Mouse (Mus musculus) CH12.LX (cell line): ENCODE data around the gene Mmp9. TPM values are rescaled to one million over a fixed set of nuclear protein-coding genes. Genes with fewer than 3 reads are reported as not detected.

ENCODE experiments used
- DNase-seq: peaks from one replicate; pipeline ENCODE4 v3.0.0-alpha.2; 2013; ENCODE audit errors: extremely low read depth
- H3K27ac ChIP-seq: 2 replicates; pipeline ENCODE4 v1.5.1; 2012; ENCODE audit warnings: low read depth, mild to moderate bottlenecking, control low read depth, moderate library complexity; ENCODE audit not compliant: insufficient read depth
- H3K27me3 ChIP-seq: replicated peaks from 2 replicates; pipeline ENCODE3; 2012; ENCODE audit warnings: inconsistent platforms
- H3K36me3 ChIP-seq, 2 experiments: replicated peaks in 1 of 2; 2 replicates each; pipeline versions ENCODE3 to v1.6.1; 2012; ENCODE audit warnings: inconsistent platforms in 1 of 2, low read length in 1 of 2, mild to moderate bottlenecking in 1 of 2, mixed read lengths in 1 of 2, moderate library complexity in 1 of 2; ENCODE audit not compliant: control insufficient read depth in 1 of 2, insufficient read depth in 1 of 2
- H3K4me1 ChIP-seq, 2 experiments: 2 replicates each; pipeline ENCODE4 v1.6.1; 2012; ENCODE audit warnings: inconsistent platforms in 1 of 2, moderate library complexity in 1 of 2; ENCODE audit not compliant: insufficient read depth in 2 of 2, control insufficient read depth in 1 of 2
- H3K4me2 ChIP-seq: 2 replicates; pipeline ENCODE4 v1.6.1; 2012; ENCODE audit warnings: low read depth, mild to moderate bottlenecking, control low read depth; ENCODE audit not compliant: poor library complexity, insufficient read depth, severe bottlenecking
- H3K4me3 ChIP-seq, 3 experiments: fragments of 150-350 bp in 1 of 3; sonication (generic) in 1 of 3; replicated peaks in 1 of 3; 2 replicates each; pipeline versions ENCODE3 to v1.5.1; 2011 to 2012; ENCODE audit warnings: low read depth in 2 of 3, low read length in 2 of 3, mild to moderate bottlenecking in 2 of 3, moderate library complexity in 2 of 3, control low read depth in 1 of 3, improper control_type of control experiment in 1 of 3, inconsistent platforms in 1 of 3, mixed read lengths in 1 of 3; ENCODE audit not compliant: poor library complexity in 1 of 3
- H3K79me2 ChIP-seq: replicated peaks from 2 replicates; pipeline ENCODE4 v1.6.1; 2012; ENCODE audit warnings: mild to moderate bottlenecking, moderate library complexity; ENCODE audit not compliant: control insufficient read depth, poor library complexity, insufficient read depth, severe bottlenecking; ENCODE audit errors: extremely low read depth
- H3K9ac ChIP-seq: 2 replicates; pipeline ENCODE4 v1.6.1; 2012; ENCODE audit warnings: low read depth, mild to moderate bottlenecking, control low read depth, moderate library complexity; ENCODE audit not compliant: insufficient read depth
- H3K9me3 ChIP-seq: replicated peaks from 2 replicates; pipeline ENCODE3; 2012; ENCODE audit warnings: low read length, inconsistent platforms, mixed read lengths
- BHLHE40 ChIP-seq: IDR thresholded peaks from 2 replicates; pipeline ENCODE4 v1.6.1; 2011; ENCODE audit warnings: mild to moderate bottlenecking, low read depth, low read length, improper control_type of control experiment
- CTCF ChIP-seq, 2 experiments: IDR thresholded peaks in 1 of 2; conservative IDR thresholded peaks in 1 of 2; 2 replicates each; pipeline ENCODE4 v1.5.1; 2011 to 2012; ENCODE audit warnings: low read depth in 2 of 2, low read length in 2 of 2, improper control_type of control experiment in 1 of 2, inconsistent platforms in 1 of 2, mild to moderate bottlenecking in 1 of 2, moderate library complexity in 1 of 2
- E2F4 ChIP-seq: IDR thresholded peaks from 2 replicates; pipeline ENCODE4 v1.6.1; 2011; ENCODE audit warnings: low read depth, low read length, improper control_type of control experiment; ENCODE audit not compliant: insufficient replicate concordance
- EP300 ChIP-seq: IDR thresholded peaks from 2 replicates; pipeline ENCODE4 v1.6.1; 2011; ENCODE audit warnings: low read length, improper control_type of control experiment
- IRF4 ChIP-seq: IDR thresholded peaks from 2 replicates; pipeline ENCODE4 v1.6.1; 2014; ENCODE audit warnings: low read depth, mild to moderate bottlenecking, inconsistent platforms, low read length, improper control_type of control experiment
- JUN ChIP-seq: IDR thresholded peaks from 2 replicates; pipeline ENCODE4 v1.6.1; 2011; ENCODE audit warnings: low read depth, mild to moderate bottlenecking, low read length, improper control_type of control experiment, moderate library complexity; ENCODE audit not compliant: insufficient read depth
- JUND ChIP-seq: conservative IDR thresholded peaks from 2 replicates; pipeline ENCODE4 v1.6.1; 2011; ENCODE audit warnings: low read depth, low read length, improper control_type of control experiment
- MXI1 ChIP-seq: IDR thresholded peaks from 2 replicates; pipeline ENCODE4 v1.6.1; 2011; ENCODE audit warnings: mild to moderate bottlenecking, low read depth, low read length, improper control_type of control experiment
- NELFE ChIP-seq: IDR thresholded peaks from 2 replicates; pipeline ENCODE4 v1.6.1; 2011; ENCODE audit warnings: low read depth, low read length, improper control_type of control experiment
- NRF1 ChIP-seq: IDR thresholded peaks from 2 replicates; pipeline ENCODE4 v1.6.1; 2014; ENCODE audit warnings: low read depth, mild to moderate bottlenecking, inconsistent platforms, low read length, improper control_type of control experiment, moderate library complexity
- POLR2AphosphoS2 ChIP-seq: IDR thresholded peaks from 2 replicates; pipeline ENCODE4 v1.6.1; 2011; ENCODE audit warnings: low read depth, low read length, improper control_type of control experiment
- SMC3 ChIP-seq: IDR thresholded peaks from 2 replicates; pipeline ENCODE4 v1.6.1; 2011; ENCODE audit warnings: low read depth, low read length, improper control_type of control experiment
- TBP ChIP-seq: conservative IDR thresholded peaks from 2 replicates; pipeline ENCODE4 v1.6.1; 2011; ENCODE audit warnings: low read depth, low read length, improper control_type of control experiment
- USF1 ChIP-seq: IDR thresholded peaks from 2 replicates; pipeline ENCODE4 v1.6.1; 2014; ENCODE audit warnings: low read depth, mild to moderate bottlenecking, inconsistent platforms, low read length, improper control_type of control experiment
- USF2 ChIP-seq: conservative IDR thresholded peaks from 2 replicates; pipeline ENCODE4 v1.6.1; 2011; ENCODE audit warnings: low read depth, low read length, improper control_type of control experiment
- ZC3H11A ChIP-seq: IDR thresholded peaks from 2 replicates; pipeline ENCODE4 v1.6.1; 2012; ENCODE audit warnings: low read depth, mild to moderate bottlenecking, inconsistent platforms, low read length, improper control_type of control experiment
- ZKSCAN1 ChIP-seq: IDR thresholded peaks from 2 replicates; pipeline ENCODE4 v1.6.1; 2012; ENCODE audit warnings: low read depth, inconsistent platforms, low read length, improper control_type of control experiment, borderline replicate concordance
- dilution Hi-C: fragments of 300-500 bp; cut with MboI; formaldehyde crosslinking; loops from 2 replicates; pipeline ENCODE4 v1.14.3; 2020; ENCODE audit warnings: low sequenced_read_pairs; ENCODE audit not compliant: extremely low pct_unique_long_range_greater_than_20kb, extremely low pct_ligation_motif_present
- in situ Hi-C: fragments of 300-500 bp; cut with MboI; formaldehyde crosslinking; loops from 3 replicates; pipeline ENCODE4 v1.14.3; 2019; ENCODE audit warnings: low sequenced_read_pairs, low pct_ligation_motif_present, low pct_unique_long_range_greater_than_20kb, mixed read lengths
- polyA plus RNA-seq: library from polyadenylated mRNA; unstranded; fragments of >175 nt; gene quantifications from 2 replicates; pipeline ENCODE4 v1.2.1, GENCODE M21; 2012; ENCODE audit warnings: low read depth; ENCODE audit not compliant: insufficient read length
- total RNA-seq, 2 experiments: library from RNA; depleted of rRNA; stranded (reverse); fragments of 300-350 nt in 1 of 2; fragments of >200 nt in 1 of 2; gene quantifications; 2 replicates each; pipeline ENCODE4 v1.2.3; 2012 to 2014

The Mmp9 gene
- total and polyA plus RNA-seq, 3 experiments: not detected

- peaks cover 12% of the 10 kb centered on the region for H3K9me3 ChIP-seq
- dilution Hi-C loops (no loop called here), in situ Hi-C loops (loop anchor here (5.0 kb wide), 1 partner anchor 105 kb away; no protein-coding TSS in a partner anchor)
- DNase-seq: no peak
- H3K4me1 ChIP-seq: peaks cover 4 to 18% of the 10 kb centered on the region in 2 experiments; a peak in 3 of 4 replicates
- peaks cover 52% of the 10 kb centered on the region for H3K27me3 ChIP-seq
- no peaks in the 10 kb centered on the region for H3K79me2 ChIP-seq
- no peaks in the 10 kb centered on the region for H3K36me3 ChIP-seq
- no peak overlapping the region for H3K9ac ChIP-seq
- H3K4me2 ChIP-seq: no peak overlapping the region
- TF ChIP-seq BHLHE40: no peak
- no peak overlapping the region for H3K27ac ChIP-seq
- H3K4me3 ChIP-seq: no peak overlapping the region
These were observed 21.6 kb downstream of the Mmp9 start for GRCm38 (mm10) chr2:164962183-164962580.

- H3K36me3 ChIP-seq: no peaks in the 10 kb centered on the region
- TF ChIP-seq NRF1 (no peak), JUN (no peak), JUND (no peak), ZKSCAN1 (no peak)
- H3K4me1 ChIP-seq: peaks cover 3 to 16% of the 10 kb centered on the region in 2 experiments; a peak in 3 of 4 replicates
- dilution Hi-C loops: no loop called here
- peaks cover 37% of the 10 kb centered on the region for H3K27me3 ChIP-seq
- no peaks in the 10 kb centered on the region for H3K79me2 ChIP-seq
- DNase-seq: no peak
- H3K9me3 ChIP-seq: peaks cover 10% of the 10 kb centered on the region
- no peak overlapping the region for H3K27ac ChIP-seq
- H3K9ac ChIP-seq: no peak overlapping the region
- no peak overlapping the region for H3K4me2 ChIP-seq
- in situ Hi-C loops: loop anchor here (5.0 kb wide), 1 partner anchor 103 kb away; no protein-coding TSS in a partner anchor
- no peak overlapping the region for H3K4me3 ChIP-seq
These were observed 23.8 kb downstream of the Mmp9 start for GRCm38 (mm10) chr2:164964242-164964894.

DNA sequence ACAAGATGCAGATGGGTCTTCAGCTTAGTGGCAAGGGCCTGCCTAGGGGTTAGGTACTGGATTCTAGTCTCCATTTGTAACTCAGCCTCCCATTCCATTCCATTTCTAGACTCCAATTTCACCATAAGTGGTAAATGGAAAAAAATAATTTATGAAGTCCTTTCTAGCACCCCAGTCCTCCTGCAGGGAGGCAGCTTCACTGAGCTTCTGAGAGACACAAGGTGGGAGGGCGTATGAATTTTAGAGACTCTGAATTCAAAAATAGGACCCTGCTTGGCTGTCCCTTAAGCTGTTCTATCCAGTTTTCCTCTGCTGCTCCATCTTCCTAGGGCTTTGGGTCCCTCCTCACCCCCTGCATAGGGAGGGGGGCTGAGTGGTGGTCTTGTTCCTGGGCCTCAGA is 24.4 kb downstream of the Mmp9 start:
- no peak overlapping the region for H3K9ac ChIP-seq
- peaks cover 38% of the 10 kb centered on the region for H3K27me3 ChIP-seq
- no peaks in the 10 kb centered on the region for H3K36me3 ChIP-seq
- no peak for DNase-seq
- no peak for TF ChIP-seq IRF4
- no peak for TF ChIP-seq JUN
- TF ChIP-seq EP300: no peak
- no peak for TF ChIP-seq NELFE
- no peak for TF ChIP-seq TBP
- no peak for TF ChIP-seq POLR2AphosphoS2
- TF ChIP-seq USF2: no peak
- no peak for TF ChIP-seq E2F4
- no peak for TF ChIP-seq USF1
- TF ChIP-seq CTCF (conservative IDR thresholded peaks at IDR 0.05 in 1 of 2, IDR thresholded peaks at IDR 0.05 in 1 of 2; ENCODE audit: low read depth in 2 of 2, low read length in 2 of 2): no peak
- TF ChIP-seq SMC3: no peak
- TF ChIP-seq ZC3H11A: no peak
- TF ChIP-seq MXI1: no peak
- H3K27ac ChIP-seq: no peak overlapping the region
- in situ Hi-C loops: loop anchor here (5.0 kb wide), 1 partner anchor 102 kb away; no protein-coding TSS in a partner anchor
- H3K4me1 ChIP-seq: peaks cover 3 to 16% of the 10 kb centered on the region in 2 experiments; a peak in 3 of 4 replicates
- H3K79me2 ChIP-seq: no peaks in the 10 kb centered on the region
- no peak overlapping the region for H3K4me3 ChIP-seq
- dilution Hi-C loops: no loop called here
- no peak overlapping the region for H3K4me2 ChIP-seq
- peaks cover 6% of the 10 kb centered on the region for H3K9me3 ChIP-seq
